Mouse (Mus musculus): ENCODE data around the gene F8.

DNA sequence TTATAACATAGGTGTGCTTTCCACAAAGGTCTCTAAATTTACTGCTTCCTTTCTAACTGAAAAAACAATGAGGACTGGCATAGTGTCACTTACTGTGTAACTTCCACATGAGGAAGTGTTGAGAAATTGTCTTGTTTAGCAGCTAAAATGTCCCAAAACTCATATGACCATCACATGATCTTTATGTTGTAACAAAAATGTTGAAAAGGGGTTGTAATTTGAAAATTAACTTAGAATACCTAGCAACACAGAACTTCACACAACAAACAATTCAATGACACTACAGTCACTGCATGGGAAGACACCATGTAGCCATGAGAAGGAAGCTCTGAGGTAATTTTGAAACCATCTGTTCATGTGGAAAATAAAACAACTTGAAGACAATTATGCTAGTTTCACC, 255.5 kb downstream of the F8 start:
- TF ChIP-seq CTCF (IDR thresholded peaks at IDR 0.05; ENCODE audit: control insufficient read depth, insufficient read depth, insufficient read length) (no peak), MAX (IDR thresholded peaks at IDR 0.05) (no peak), USF1 (IDR thresholded peaks at IDR 0.05; ENCODE audit: low read depth) (no peak), CEBPB (IDR thresholded peaks at IDR 0.05; ENCODE audit: low read depth) (no peak), MYOD1 (IDR thresholded peaks at IDR 0.05; ENCODE audit: control insufficient read depth, insufficient read length, low read depth) (no peak), FOSL1 (IDR thresholded peaks at IDR 0.05; ENCODE audit: insufficient read depth, low read length, poor library complexity, severe bottlenecking) (no peak), MYOG (IDR thresholded peaks at IDR 0.05; ENCODE audit: control insufficient read depth, extremely low read depth, insufficient read length) (no peak)
